Mouse (Mus musculus) MEL (cell line): Measurements from ENCODE around the gene Dusp13.

Source experiments
- CTCF ChIP-seq, 3 experiments: IDR thresholded peaks in 2 of 3; conservative IDR thresholded peaks in 1 of 3; 2 replicates each; pipeline ENCODE4 v1.5.1; 2011 to 2012; ENCODE audit warnings: low read length in 3 of 3, low read depth in 2 of 3, mild to moderate bottlenecking in 2 of 3, improper control_type of control experiment in 1 of 3, inconsistent platforms in 1 of 3, mixed read lengths in 1 of 3, moderate library complexity in 1 of 3; ENCODE audit not compliant: control insufficient read depth in 1 of 3, insufficient read depth in 1 of 3, poor library complexity in 1 of 3, severe bottlenecking in 1 of 3
- POLR2A ChIP-seq, 2 experiments: IDR thresholded peaks; 2 replicates each; pipeline ENCODE4 v1.6.1; 2011 to 2012; ENCODE audit warnings: low read length in 2 of 2, mild to moderate bottlenecking in 2 of 2, control low read depth in 1 of 2, improper control_type of control experiment in 1 of 2, low read depth in 1 of 2, moderate library complexity in 1 of 2; ENCODE audit not compliant: control insufficient read depth in 1 of 2, insufficient read depth in 1 of 2, poor library complexity in 1 of 2

- no peak for TF ChIP-seq POLR2A (IDR thresholded peaks at IDR 0.05; ENCODE audit: control insufficient read depth in 1 of 2, insufficient read depth in 1 of 2, low read depth in 1 of 2, low read length in 2 of 2, poor library complexity in 1 of 2)
- TF ChIP-seq CTCF (IDR thresholded peaks at IDR 0.05 in 2 of 3, conservative IDR thresholded peaks at IDR 0.05 in 1 of 3; ENCODE audit: control insufficient read depth in 1 of 3, insufficient read depth in 1 of 3, low read depth in 2 of 3, low read length in 3 of 3, poor library complexity in 1 of 3, severe bottlenecking in 1 of 3), result no peak
These were observed 21.7 kb upstream of the Dusp13 start for GRCm38 (mm10) chr14:21772506-21773281.
